Mouse (Mus musculus) inflammation-experienced regulatory T-cells, adult 6 months (primary cell): ENCODE results near the gene Tedc1. TPM values are rescaled to one million over a fixed set of nuclear protein-coding genes. Genes with fewer than 3 reads are reported as not detected.

Experiments
- ATAC-seq: one replicate; pipeline ENCODE4 v1.8.0; 2017
- polyA plus RNA-seq, 3 experiments: library from polyadenylated mRNA; unstranded; fragments of 100-300 nt; shearing (Covaris generic); gene quantifications; one replicate each; pipeline ENCODE4 v1.2.1; 2017

The Tedc1 gene
- polyA plus RNA-seq, 3 experiments from 2014 or later, result 0.90 to 12.3 (median 3.1) TPM

- no peak for ATAC-seq
Measured at GRCm38 (mm10) chr12:113207737-113208136, 51.5 kb downstream of the Tedc1 start.

- ATAC-seq, result no peak
Measured at GRCm38 (mm10) chr12:113210586-113211378, 54.6 kb downstream of the Tedc1 start.

- no peak for ATAC-seq
Measured at GRCm38 (mm10) chr12:113211772-113212171, 55.6 kb downstream of the Tedc1 start.

GRCm38 (mm10) chr12:113212326-113212924, 56.2 kb downstream of the Tedc1 start:
- no peak for ATAC-seq

GRCm38 (mm10) chr12:113213226-113213625, 57.0 kb downstream of the Tedc1 start:
- no peak for ATAC-seq

GRCm38 (mm10) chr12:113214072-113214808, 58.0 kb downstream of the Tedc1 start:
- no peak for ATAC-seq

GRCm38 (mm10) chr12:113214972-113215666, 58.9 kb downstream of the Tedc1 start:
- ATAC-seq, result no peak

Other genes starting within 250 kb of the Tedc1 start
- gene Jag2, start 226.6 kb upstream of the Tedc1 start, polyA plus RNA-seq, result under 1 TPM; 0.39 to 0.59 (median 0.50) TPM
- 10 to 100 TPM; 33.0 to 42.6 (median 40.7) TPM for gene Nudt14, start 214.3 kb upstream of the Tedc1 start, polyA plus RNA-seq
- 1 to 10 TPM; 7.2 to 8.8 (median 7.3) TPM for gene Btbd6, start 179.9 kb upstream of the Tedc1 start, polyA plus RNA-seq
- 10 to 100 TPM; 20.2 to 32.0 (median 30.5) TPM for gene Brf1, start 155.7 kb upstream of the Tedc1 start, polyA plus RNA-seq
- gene Pacs2, start 141.9 kb upstream of the Tedc1 start, polyA plus RNA-seq, result 1 to 10 TPM; 5.0 to 8.6 (median 6.8) TPM
- gene Tex22, start 81.9 kb upstream of the Tedc1 start, polyA plus RNA-seq, result under 1 TPM in 1 of 3 experiments, not detected in 2; 0.30 TPM
- 10 to 100 TPM; 12.1 to 15.0 (median 13.8) TPM for gene Mta1, start 58.1 kb upstream of the Tedc1 start, polyA plus RNA-seq
- gene Crip2, start 16.2 kb upstream of the Tedc1 start, polyA plus RNA-seq, result 10 to 100 TPM in 1 of 3 experiments, 1 to 10 TPM in 2; 4.9 to 10.4 (median 6.0) TPM
- 1,000 to 10,000 TPM in 1 of 3 experiments, 100 to 1,000 TPM in 2; 839 to 2,286 (median 900) TPM for gene Crip1, start 10.1 kb upstream of the Tedc1 start, polyA plus RNA-seq
- gene Tmem121, start 29.5 kb downstream of the Tedc1 start, polyA plus RNA-seq, result under 1 TPM in 1 of 3 experiments, not detected in 2; 0.23 TPM